ENCODE assay signal across 21 mouse cellular contexts in genomic region chr11:42566023-42566422, GRCm38 (mm10).
A peak's percentile ranks its signal among the peaks of the same experiment; 100 is the strongest.
DNase-seq lines count a peak whose midpoint lies in the region; ATAC-seq and TF ChIP-seq lines count a peak whose summit lies in the region.
"Had no signal": no experiment of that assay in that cellular context is flagged by ENCODE, and none has a peak within 500 bp of the region (broad histone marks: within the 10 kb centered on the region; RNA-seq: fewer than 3 reads in every experiment).

No protein-coding gene starts in this region.

- TF ChIP-seq POLR2A in cortical plate, adult 2 months (IDR thresholded peaks at IDR 0.05; ENCODE audit: extremely low read depth, insufficient read depth, low read length), result no peak

- H3K4me1 ChIP-seq in cortical plate, adult 2 months (ENCODE audit: control insufficient read depth, insufficient read depth, low read length), result peaks cover 2% of the 10 kb centered on the region; the same call in 1 of the 2 replicates

- no peak for DNase-seq in frontal cortex, postnatal 14 days (ENCODE audit: low spot score in 2 of 2)
- no peak for DNase-seq in left cerebral cortex, adult 2 months (ENCODE audit: extremely low spot score in 1 of 2, low spot score in 2 of 2)
- DNase-seq in left cerebral cortex, adult 9 months (ENCODE audit: low spot score in 2 of 2), result no peak
- peak; percentile 47 for DNase-seq in brain, adult 2 months (ENCODE audit: low read depth, low spot score)
- DNase-seq in adrenal gland, postnatal 10 days, result no peak
- DNase-seq: adrenal gland, adult 2 months; adrenal gland, adult 8-10 months; adrenal gland, postnatal 14 days; adrenal gland, postnatal 25 days; adrenal gland, postnatal 36 days; B cell, adult 2 months; cerebellum, adult 11 months; cerebellum, adult 11-12 months; cerebellum, adult 18-20 months; cerebellum, adult 2 months had no signal

- peak; percentile 84 for ATAC-seq in frontal cortex, adult (ENCODE audit: low TSS enrichment)
- ATAC-seq in erythroblast, adult 5-6 weeks (replicated peaks; ENCODE audit: low FRiP score, poor library complexity, severe bottlenecking), result no peak
- ATAC-seq: activated CD4-positive, CD25-positive, alpha-beta regulatory T cell, adult 4 months; CD4-positive, CD25-positive, alpha-beta regulatory T cell, adult 4 months; Patski had no signal

- no peak overlapping the region for H3K4me3 ChIP-seq in left cerebral cortex, adult 2 months
- H3K4me3 ChIP-seq in cortical plate, adult 2 months (ENCODE audit: insufficient read depth, low read length), result no peak overlapping the region

- peak overlapping the region; percentile 47; the same call in 1 of the 2 replicates for H3K27ac ChIP-seq in left cerebral cortex, adult 2 months
- peak overlapping the region; percentile 23; the same call in 1 of the 2 replicates for H3K27ac ChIP-seq in cortical plate, adult 2 months (ENCODE audit: insufficient read depth, low read length)

- no peak for TF ChIP-seq CTCF in left cerebral cortex, adult 2 months (IDR thresholded peaks at IDR 0.05)
- no peak for TF ChIP-seq CTCF in cortical plate, adult 2 months (IDR thresholded peaks at IDR 0.05; ENCODE audit: extremely low read depth, insufficient read depth, low read length)

- intact Hi-C loops in left cerebral cortex, adult 2 months (cut with DNase I), result no loop called here
